Mouse (Mus musculus) myocyte (in vitro differentiated cells): ENCODE measurements around the gene Itpr3. TPM values are rescaled to one million over a fixed set of nuclear protein-coding genes. Genes with fewer than 3 reads are reported as not detected.

Source experiments
- H3K27me3 ChIP-seq: one replicate; pipeline ENCODE4 v1.6.1; 2011; ENCODE audit not compliant: control insufficient read depth, insufficient read depth, insufficient read length
- H3K36me3 ChIP-seq: one replicate; pipeline ENCODE4 v1.6.1; 2011; ENCODE audit not compliant: control insufficient read depth, insufficient read depth
- H3K4me2 ChIP-seq: one replicate; pipeline ENCODE4 v1.6.1; 2011; ENCODE audit warnings: low read depth, control low read depth
- H3K4me3 ChIP-seq: one replicate; pipeline ENCODE4 v1.5.1; 2011; ENCODE audit warnings: mild to moderate bottlenecking, control low read depth, moderate library complexity
- H3K79me2 ChIP-seq: one replicate; pipeline ENCODE4 v1.6.1; 2011; ENCODE audit not compliant: control insufficient read depth, insufficient read depth
- H3ac ChIP-seq: one replicate; pipeline ENCODE4 v1.6.1; 2011; ENCODE audit not compliant: control insufficient read depth, insufficient read length
- CEBPB ChIP-seq: IDR thresholded peaks from 2 replicates; pipeline ENCODE4 v1.6.1; 2011; ENCODE audit warnings: mild to moderate bottlenecking, moderate library complexity; ENCODE audit not compliant: poor library complexity, insufficient read depth, severe bottlenecking
- E2F4 ChIP-seq: IDR thresholded peaks from one replicate; pipeline ENCODE4 v1.6.1; 2011; ENCODE audit warnings: mild to moderate bottlenecking, control low read depth, moderate library complexity; ENCODE audit not compliant: insufficient read depth
- MAX ChIP-seq: IDR thresholded peaks from one replicate; pipeline ENCODE4 v1.6.1; 2011; ENCODE audit warnings: low read depth, mild to moderate bottlenecking, control low read depth
- MYOD1 ChIP-seq, 3 experiments: IDR thresholded peaks; one replicate each; pipeline ENCODE4 v1.6.1; 2011; ENCODE audit warnings: control low read depth in 2 of 3, low read depth in 2 of 3, mild to moderate bottlenecking in 2 of 3, moderate library complexity in 1 of 3; ENCODE audit not compliant: insufficient read length in 2 of 3, control insufficient read depth in 1 of 3
- MYOG ChIP-seq, 3 experiments: IDR thresholded peaks; one replicate each; pipeline ENCODE4 v1.6.1; 2011; ENCODE audit warnings: control low read depth in 2 of 3, low read depth in 2 of 3, mild to moderate bottlenecking in 2 of 3; ENCODE audit not compliant: insufficient read length in 2 of 3, control insufficient read depth in 1 of 3, insufficient read depth in 1 of 3
- POLR2A ChIP-seq: IDR thresholded peaks from one replicate; pipeline ENCODE4 v1.6.1; 2011; ENCODE audit warnings: low read depth, mild to moderate bottlenecking, control low read depth, moderate library complexity; ENCODE audit not compliant: insufficient read length
- POLR2AphosphoS2 ChIP-seq: IDR thresholded peaks from one replicate; pipeline ENCODE4 v1.6.1; 2011; ENCODE audit warnings: low read depth, control low read depth; ENCODE audit not compliant: insufficient read length
- REST ChIP-seq: IDR thresholded peaks from one replicate; pipeline ENCODE4 v1.6.1; 2011; ENCODE audit warnings: mild to moderate bottlenecking, control low read depth, moderate library complexity; ENCODE audit not compliant: insufficient read depth, insufficient read length
- SRF ChIP-seq: IDR thresholded peaks from one replicate; pipeline ENCODE4 v1.6.1; 2011; ENCODE audit warnings: low read depth; ENCODE audit not compliant: control insufficient read depth, insufficient read length
- TCF12 ChIP-seq: IDR thresholded peaks from one replicate; pipeline ENCODE4 v1.6.1; 2011; ENCODE audit warnings: mild to moderate bottlenecking, control low read depth; ENCODE audit not compliant: poor library complexity, insufficient read depth, severe bottlenecking
- TCF3 ChIP-seq: IDR thresholded peaks from one replicate; pipeline ENCODE4 v1.6.1; 2011; ENCODE audit warnings: low read depth, control low read depth; ENCODE audit not compliant: insufficient read length
- USF1 ChIP-seq: IDR thresholded peaks from one replicate; pipeline ENCODE4 v1.6.1; 2011; ENCODE audit warnings: low read depth, mild to moderate bottlenecking, control low read depth, moderate library complexity
- polyA plus RNA-seq: library from polyadenylated mRNA; unstranded; fragments of >200 nt; fragmentation: generic; extraction: Trizol; gene quantifications from one replicate; pipeline ENCODE4 v1.2.1, GENCODE M21; 2012; ENCODE audit warnings: missing spikeins

Gene Itpr3
- polyA plus RNA-seq, 1 experiment, result 22.2 TPM

DNA sequence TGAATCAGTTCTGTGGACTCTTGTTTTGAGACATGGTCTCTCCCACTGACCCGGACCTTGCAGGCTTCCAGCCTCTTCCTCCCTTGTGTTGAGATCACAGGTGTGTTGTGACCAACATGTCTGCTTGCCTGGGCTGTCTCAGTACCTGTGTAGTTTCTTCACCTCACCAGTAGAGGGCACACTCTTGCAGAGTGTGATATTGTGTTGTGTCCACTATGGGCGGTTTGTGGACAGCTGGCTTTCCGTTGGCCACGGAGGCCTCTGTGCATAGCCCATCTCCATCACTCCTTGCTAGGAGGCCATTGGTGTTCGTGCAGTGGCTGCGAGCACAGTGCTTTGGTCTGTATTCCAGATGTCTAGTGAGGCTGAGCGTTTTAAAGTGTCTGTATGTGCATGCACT lies 20.0 kb downstream of the Itpr3 start:
- no peak overlapping the region for H3ac ChIP-seq
- no peaks in the 10 kb centered on the region for H3K27me3 ChIP-seq

DNA sequence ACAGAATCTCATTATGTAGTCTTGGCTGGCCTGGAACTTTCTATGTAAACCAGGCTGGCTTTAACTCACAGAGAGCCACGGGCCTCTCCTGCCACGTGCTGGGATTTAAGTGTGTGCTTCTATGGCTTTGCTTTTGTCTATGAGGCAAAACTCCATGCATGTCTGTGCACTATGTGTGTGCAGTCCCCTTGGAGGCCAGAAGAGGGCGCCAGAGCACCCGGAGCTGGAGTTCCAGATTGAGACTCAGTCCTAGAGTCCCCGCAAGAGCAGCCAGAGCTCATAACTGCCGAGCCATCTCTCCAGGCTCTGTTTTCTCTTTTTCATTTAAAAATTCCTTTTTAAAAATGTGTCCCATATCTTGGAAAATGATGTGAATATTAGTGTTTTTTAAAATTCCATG lies 20.8 kb downstream of the Itpr3 start:
- Histone ChIP-seq H3K36me3 (peaks cover 4% of the 10 kb centered on the region), H3ac (no peak overlapping the region), H3K27me3 (no peaks in the 10 kb centered on the region), H3K79me2 (no peaks in the 10 kb centered on the region), H3K4me2 (no peak overlapping the region), H3K4me3 (no peak overlapping the region)
- no peak for TF ChIP-seq MAX
- no peak for TF ChIP-seq TCF12
- TF ChIP-seq MYOG (IDR thresholded peaks at IDR 0.05; ENCODE audit: control insufficient read depth in 1 of 3, insufficient read depth in 1 of 3, insufficient read length in 2 of 3, low read depth in 2 of 3), result no peak
- TF ChIP-seq POLR2AphosphoS2, result no peak
- no peak for TF ChIP-seq E2F4
- TF ChIP-seq SRF, result no peak
- no peak for TF ChIP-seq POLR2A
- TF ChIP-seq USF1, result no peak
- no peak for TF ChIP-seq MYOD1 (IDR thresholded peaks at IDR 0.05; ENCODE audit: control insufficient read depth in 1 of 3, insufficient read length in 2 of 3, low read depth in 2 of 3)
- no peak for TF ChIP-seq CEBPB
- TF ChIP-seq TCF3, result no peak
- TF ChIP-seq REST, result no peak

More for the DNA sequence above, 20.0 kb downstream of the Itpr3 start:
- Histone ChIP-seq H3K36me3 (peaks cover 4% of the 10 kb centered on the region), H3K4me2 (no peak overlapping the region), H3K79me2 (no peaks in the 10 kb centered on the region), H3K4me3 (no peak overlapping the region)
- TF ChIP-seq POLR2A (no peak), MYOG (IDR thresholded peaks at IDR 0.05; ENCODE audit: control insufficient read depth in 1 of 3, insufficient read depth in 1 of 3, insufficient read length in 2 of 3, low read depth in 2 of 3) (no peak)

DNA sequence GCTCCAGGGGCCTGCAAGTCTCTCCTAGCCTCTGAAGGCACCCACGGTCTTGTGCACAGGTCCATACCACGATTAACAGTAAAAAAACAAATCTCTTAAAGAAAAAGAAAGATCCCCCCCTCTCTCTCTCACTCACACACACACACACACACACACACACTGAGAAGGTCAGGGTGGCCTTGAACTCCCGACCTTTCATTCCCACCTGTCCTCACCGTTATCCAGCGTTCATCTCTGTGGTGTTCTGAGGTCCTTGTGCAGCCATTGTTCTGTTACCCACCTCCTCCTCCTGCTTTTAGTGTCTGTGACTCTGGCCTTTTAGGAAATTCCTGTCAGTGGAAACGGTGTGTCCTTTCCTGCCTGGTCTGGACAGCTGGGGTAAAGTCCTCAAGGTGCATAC lies 21.4 kb downstream of the Itpr3 start:
- Histone ChIP-seq H3ac (no peak overlapping the region), H3K4me3 (no peak overlapping the region), H3K79me2 (no peaks in the 10 kb centered on the region), H3K4me2 (no peak overlapping the region), H3K36me3 (peaks cover 4% of the 10 kb centered on the region), H3K27me3 (no peaks in the 10 kb centered on the region)
- TF ChIP-seq MYOG (IDR thresholded peaks at IDR 0.05; ENCODE audit: control insufficient read depth in 1 of 3, insufficient read depth in 1 of 3, insufficient read length in 2 of 3, low read depth in 2 of 3) (no peak), TCF12 (no peak), E2F4 (no peak), REST (no peak), MAX (no peak), POLR2A (no peak), MYOD1 (IDR thresholded peaks at IDR 0.05; ENCODE audit: control insufficient read depth in 1 of 3, insufficient read length in 2 of 3, low read depth in 2 of 3) (no peak), POLR2AphosphoS2 (no peak), TCF3 (no peak), USF1 (no peak), SRF (no peak), CEBPB (no peak)

DNA sequence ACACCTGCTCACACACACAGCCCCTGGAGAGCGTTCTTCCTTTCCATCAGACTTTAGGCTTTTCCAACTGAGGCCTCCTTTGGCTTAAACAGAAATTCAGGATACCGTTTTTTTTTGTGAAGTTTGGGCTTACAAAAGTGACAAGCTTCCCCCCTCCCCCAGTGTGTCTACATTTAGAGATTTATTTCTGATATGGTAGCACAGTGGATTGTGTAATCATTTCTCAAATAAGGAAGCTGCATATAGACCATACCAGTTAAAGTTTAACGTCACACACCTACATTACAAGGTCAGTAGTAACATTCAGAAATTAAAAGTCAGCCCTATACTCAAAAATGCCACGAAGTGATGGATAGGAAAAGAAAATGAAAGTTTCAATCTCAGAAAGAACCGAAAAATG lies 24.8 kb downstream of the Itpr3 start:
- Histone ChIP-seq H3ac (no peak overlapping the region), H3K4me3 (no peak overlapping the region), H3K36me3 (peaks cover 9% of the 10 kb centered on the region), H3K79me2 (no peaks in the 10 kb centered on the region), H3K27me3 (no peaks in the 10 kb centered on the region), H3K4me2 (no peak overlapping the region)
- TF ChIP-seq REST, result no peak
- no peak for TF ChIP-seq MYOG (IDR thresholded peaks at IDR 0.05; ENCODE audit: control insufficient read depth in 1 of 3, insufficient read depth in 1 of 3, insufficient read length in 2 of 3, low read depth in 2 of 3)
- no peak for TF ChIP-seq TCF12
- no peak for TF ChIP-seq POLR2AphosphoS2
- TF ChIP-seq E2F4, result no peak
- TF ChIP-seq USF1, result no peak
- no peak for TF ChIP-seq MYOD1 (IDR thresholded peaks at IDR 0.05; ENCODE audit: control insufficient read depth in 1 of 3, insufficient read length in 2 of 3, low read depth in 2 of 3)
- no peak for TF ChIP-seq MAX
- no peak for TF ChIP-seq TCF3
- TF ChIP-seq POLR2A, result no peak
- no peak for TF ChIP-seq SRF
- no peak for TF ChIP-seq CEBPB

DNA sequence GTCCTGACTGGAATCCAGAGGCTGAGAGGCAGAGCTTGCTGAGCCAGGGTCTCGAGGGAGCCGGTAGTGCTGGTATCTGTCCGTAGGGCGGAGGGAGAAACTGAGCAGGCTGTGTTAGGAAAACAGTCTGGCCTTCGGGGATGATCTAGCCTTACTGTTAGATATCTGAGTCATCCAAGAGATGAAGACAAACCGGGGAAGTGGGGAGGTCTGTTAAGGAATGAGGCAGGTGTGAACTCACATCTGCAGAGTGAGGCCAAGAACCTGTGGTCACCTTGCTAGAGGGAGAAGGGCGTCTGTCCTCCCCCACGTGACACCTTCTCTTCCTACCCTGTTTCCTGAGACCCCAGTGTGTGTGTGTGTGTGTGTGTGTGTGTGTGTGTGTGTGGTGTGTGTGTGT lies 25.7 kb downstream of the Itpr3 start:
- H3K4me2 ChIP-seq, result peak overlapping the region; percentile 54
- peaks cover 9% of the 10 kb centered on the region for H3K36me3 ChIP-seq
- no peak for TF ChIP-seq MAX
- peak in 1 of 3 experiments; percentile 1 for TF ChIP-seq MYOD1 (IDR thresholded peaks at IDR 0.05; ENCODE audit: control insufficient read depth in 1 of 3, insufficient read length in 2 of 3, low read depth in 2 of 3)
- peak; percentile 72 for TF ChIP-seq USF1
- TF ChIP-seq TCF12, result no peak
- no peaks in the 10 kb centered on the region for H3K79me2 ChIP-seq
- no peak overlapping the region for H3ac ChIP-seq
- no peak overlapping the region for H3K4me3 ChIP-seq
- H3K27me3 ChIP-seq, result no peaks in the 10 kb centered on the region
